Mouse (Mus musculus): ENCODE measurements around the gene Tmem214. TPM values are rescaled to one million over a fixed set of nuclear protein-coding genes. Genes with fewer than 3 reads are reported as not detected.
A peak's percentile ranks its signal among the peaks of the same experiment; 100 is the strongest.

Tmem214 gene
- total RNA-seq, 2 experiments from 2014 or later: 44.4 to 50.0 TPM

GRCm38 (mm10) chr5:30915974-30916433 is 48.2 kb downstream of the Tmem214 start:
- peak; percentile 90 for DNase-seq

DNA sequence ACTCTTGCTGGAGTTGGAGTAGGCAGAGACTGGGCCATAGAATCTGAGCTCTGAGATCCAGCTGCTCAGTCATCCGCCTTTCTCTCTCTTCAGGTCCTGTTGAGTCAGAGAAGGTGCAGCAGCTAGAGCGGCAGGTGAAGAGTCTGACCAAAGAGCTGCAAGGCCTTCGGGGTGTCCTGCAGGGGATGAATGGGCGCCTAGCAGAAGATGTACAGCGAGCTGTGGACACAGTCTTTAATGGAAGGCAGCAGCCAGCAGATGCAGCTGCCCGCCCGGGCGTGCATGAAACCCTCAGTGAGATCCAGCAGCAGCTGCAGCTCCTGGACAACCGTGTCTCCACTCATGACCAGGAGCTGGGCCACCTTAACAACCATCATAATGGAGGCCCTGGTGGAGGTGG is 49.0 kb downstream of the Tmem214 start:
- no peak for DNase-seq

GRCm38 (mm10) chr5:30917348-30917747 is 49.5 kb downstream of the Tmem214 start:
- DNase-seq: no peak

DNA sequence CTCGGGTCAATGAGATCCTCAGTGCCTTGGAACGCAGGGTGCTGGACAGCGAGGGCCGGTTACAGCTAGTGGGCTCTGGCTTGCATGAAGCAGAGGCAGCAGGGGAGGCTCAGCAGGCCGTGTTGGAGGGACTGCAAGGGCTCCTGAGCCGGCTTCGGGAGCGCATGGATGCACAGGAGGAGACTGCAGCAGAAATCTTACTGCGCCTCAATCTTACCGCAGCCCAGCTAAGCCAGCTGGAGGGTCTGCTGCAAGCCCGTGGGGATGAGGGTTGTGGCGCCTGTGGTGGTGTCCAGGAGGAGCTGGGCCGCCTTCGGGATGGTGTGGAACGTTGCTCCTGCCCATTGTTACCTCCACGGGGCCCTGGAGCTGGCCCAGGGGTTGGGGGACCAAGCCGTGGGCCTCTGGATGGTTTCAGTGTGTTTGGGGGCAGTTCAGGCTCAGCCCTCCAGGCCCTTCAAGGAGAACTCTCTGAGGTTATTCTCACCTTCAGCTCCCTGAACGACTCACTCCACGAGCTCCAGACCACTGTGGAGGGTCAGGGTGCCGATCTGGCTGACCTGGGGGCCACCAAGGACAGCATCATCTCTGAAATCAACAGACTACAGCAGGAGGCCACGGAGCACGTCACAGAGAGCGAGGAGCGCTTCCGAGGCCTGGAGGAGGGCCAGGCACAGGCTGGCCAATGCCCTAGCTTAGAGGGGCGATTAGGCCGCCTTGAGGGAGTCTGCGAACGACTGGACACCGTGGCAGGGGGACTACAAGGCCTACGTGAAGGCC is 50.3 kb downstream of the Tmem214 start:
- no peak for DNase-seq

DNA sequence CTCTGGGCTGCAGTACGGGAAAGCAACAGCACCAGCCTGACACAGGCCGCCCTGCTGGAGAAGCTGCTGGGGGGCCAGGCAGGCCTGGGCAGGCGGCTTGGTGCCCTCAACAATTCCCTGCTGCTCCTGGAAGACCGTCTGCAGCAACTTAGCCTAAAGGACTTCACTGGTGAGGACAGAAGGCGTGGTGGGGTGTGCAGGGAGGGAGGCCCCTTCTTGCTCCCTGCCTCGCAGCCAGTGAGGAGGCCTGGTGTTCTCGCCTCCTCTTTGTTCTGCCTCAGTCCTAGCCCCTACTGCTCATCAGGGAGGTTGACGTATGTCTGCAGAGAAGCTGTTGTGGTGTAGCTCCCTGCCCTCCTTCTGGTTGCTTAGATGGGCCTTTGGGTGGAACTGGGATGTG is 50.9 kb downstream of the Tmem214 start:
- no peak for DNase-seq

DNA sequence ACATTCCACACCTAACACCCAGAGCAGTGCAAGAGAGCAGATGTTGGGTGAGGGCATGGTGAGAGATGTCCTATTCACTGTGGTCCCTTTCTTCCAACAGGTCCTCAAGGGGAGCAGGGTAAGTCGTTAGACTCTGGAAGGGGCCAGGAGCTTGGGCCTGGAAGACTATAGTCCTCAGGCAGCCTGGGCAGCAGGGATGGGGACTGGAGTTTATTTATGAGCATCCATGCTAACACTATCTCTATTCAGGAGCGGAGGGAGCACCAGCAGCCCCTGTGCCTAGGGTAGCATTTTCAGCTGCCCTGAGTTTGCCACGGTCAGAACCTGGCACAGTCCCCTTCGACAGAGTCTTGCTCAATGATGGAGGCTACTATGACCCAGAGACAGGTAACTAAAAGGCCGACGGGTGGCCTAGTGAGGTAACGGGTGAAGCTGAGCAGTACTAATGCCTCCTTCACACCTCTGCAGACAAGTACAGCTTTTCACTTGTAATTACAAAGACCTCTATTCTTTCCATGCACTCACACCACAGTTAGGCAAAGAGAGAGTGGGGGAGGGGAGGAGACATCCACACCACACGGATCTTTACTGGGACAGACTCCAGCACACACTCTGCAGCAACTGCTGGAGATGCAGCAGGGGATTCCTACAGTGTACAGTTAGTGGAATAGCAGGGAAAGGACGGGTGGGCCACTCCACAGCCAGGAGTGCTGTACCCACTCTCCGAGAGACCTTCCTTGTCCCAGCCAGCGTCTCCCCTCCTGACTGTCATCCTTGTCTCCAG is 52.2 kb downstream of the Tmem214 start:
- DNase-seq: no peak

- DNase-seq: no peak
These were observed 52.8 kb downstream of the Tmem214 start for GRCm38 (mm10) chr5:30920621-30921020.

DNA sequence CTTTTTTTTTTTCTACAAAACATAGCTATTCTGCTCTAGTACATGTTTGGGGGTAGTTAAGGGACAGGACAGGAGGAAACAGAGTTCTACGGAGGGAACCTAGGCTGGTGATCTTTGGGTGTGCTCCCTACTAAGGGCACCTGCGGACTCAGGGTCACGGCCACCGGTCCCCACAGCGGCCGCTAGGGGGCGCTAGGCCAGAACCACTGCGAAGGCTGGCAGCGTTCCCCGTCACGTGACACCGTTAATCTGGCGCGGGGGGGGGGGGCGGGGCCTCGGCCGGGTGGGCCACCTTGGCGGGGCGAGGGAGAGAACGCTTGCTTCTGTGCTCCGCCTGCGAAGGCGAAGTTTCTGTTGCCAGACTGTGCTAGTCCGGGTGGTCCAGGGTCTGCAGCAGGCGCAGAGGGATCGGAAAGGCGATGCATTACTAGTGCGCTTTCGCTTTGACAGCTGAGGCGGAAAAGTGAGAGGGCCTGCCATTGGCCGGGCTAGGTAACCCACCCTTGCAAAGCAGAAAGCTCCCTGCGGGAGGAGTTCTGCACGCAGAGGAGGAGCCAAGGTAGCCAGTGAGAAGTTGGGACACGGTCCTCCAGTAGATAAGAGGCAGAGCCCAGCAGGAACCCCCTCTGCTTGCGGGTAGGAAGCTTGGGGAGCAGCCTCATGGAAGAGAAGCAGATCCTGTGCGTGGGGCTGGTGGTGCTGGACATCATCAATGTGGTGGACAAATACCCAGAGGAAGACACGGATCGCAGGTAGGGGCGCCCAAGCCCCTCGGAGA is 53.6 kb downstream of the Tmem214 start, which contains the start of gene Khk:
Gene Khk (plus strand): TSS at position 176 of the 778 bp plus-strand sequence.
- peak; percentile 96 for DNase-seq

GRCm38 (mm10) chr5:30922581-30923041 is 54.8 kb downstream of the Tmem214 start:
- DNase-seq: no peak

DNA sequence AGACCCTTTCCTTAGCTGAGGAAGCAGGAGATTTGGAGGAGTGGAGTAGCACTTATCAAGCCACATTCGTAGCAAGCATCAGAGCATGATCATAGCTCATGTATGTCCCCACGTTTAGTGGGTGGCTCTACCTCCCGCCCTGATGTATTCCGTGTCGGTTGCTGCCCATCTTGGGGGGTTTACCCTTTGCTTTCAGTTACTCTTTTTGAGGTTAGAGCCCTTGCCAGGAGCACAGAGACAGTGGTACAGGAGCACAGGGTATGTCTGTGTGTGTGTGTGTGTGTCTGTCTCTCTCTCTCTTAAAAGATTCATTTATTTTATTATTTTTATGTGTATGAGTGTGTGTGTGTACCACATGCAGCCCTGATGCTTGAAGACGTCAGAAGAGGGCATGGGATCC is 55.3 kb downstream of the Tmem214 start:
- DNase-seq: no peak

- no peak for DNase-seq
These were observed 56.8 kb downstream of the Tmem214 start for GRCm38 (mm10) chr5:30924614-30925013.

- no peak for DNase-seq
These were observed 57.4 kb downstream of the Tmem214 start for GRCm38 (mm10) chr5:30925217-30925616.

DNA sequence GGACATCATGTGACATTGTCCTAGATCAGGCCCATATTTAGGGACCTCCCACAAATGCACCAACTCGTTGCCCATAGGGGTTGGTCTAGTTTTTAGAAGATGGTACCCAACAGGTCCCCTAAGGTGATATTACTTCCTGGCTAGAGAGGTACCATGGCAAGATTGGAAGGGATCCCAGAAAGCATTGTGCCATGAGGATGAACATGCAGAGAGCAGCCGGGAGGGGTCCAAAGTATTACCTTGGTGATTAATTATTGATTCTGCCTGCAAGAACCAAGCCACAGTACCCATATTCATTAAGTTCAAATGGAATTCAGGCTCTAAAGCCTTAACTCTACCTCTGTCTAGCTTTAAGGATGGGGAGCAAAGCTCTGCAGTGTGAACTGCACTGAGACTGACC is 58.3 kb downstream of the Tmem214 start:
- no peak for DNase-seq

GRCm38 (mm10) chr5:30927945-30928529 is 60.2 kb downstream of the Tmem214 start:
- peak; percentile 27 for DNase-seq

Other genes starting within 250 kb of the Tmem214 start
- gene Slc35f6, start 220.1 kb upstream of the Tmem214 start, total RNA-seq (2021): 10 to 100 TPM; 35.1 to 38.5 TPM
- 100 to 1,000 TPM; 141 to 145 TPM for gene Cenpa, start 201.2 kb upstream of the Tmem214 start, total RNA-seq (2021)
- gene Dpysl5, start 156.4 kb upstream of the Tmem214 start, total RNA-seq (2021): 1 to 10 TPM; 1.6 to 2.0 TPM
- 10 to 100 TPM; 16.2 to 18.9 TPM for gene Mapre3, start 53.4 kb upstream of the Tmem214 start, total RNA-seq (2021)
- 10 to 100 TPM; 11.8 to 12.7 TPM for gene Agbl5, start 20.7 kb downstream of the Tmem214 start, total RNA-seq (2021)
- 100 to 1,000 TPM; 170 TPM for gene Ost4, start 39.8 kb downstream of the Tmem214 start, total RNA-seq (2021)
- gene Emilin1, start 45.4 kb downstream of the Tmem214 start, total RNA-seq (2021): 10 to 100 TPM; 83.4 to 93.2 TPM
- gene Khk, start 53.4 kb downstream of the Tmem214 start, total RNA-seq (2021): 1 to 10 TPM; 6.4 to 9.2 TPM
- under 1 TPM; 0.67 to 0.77 TPM for gene Cgref1, start 77.6 kb downstream of the Tmem214 start, total RNA-seq (2021)
- gene Preb, start 92.3 kb downstream of the Tmem214 start, total RNA-seq (2021): 10 to 100 TPM; 62.3 to 68.4 TPM
- under 1 TPM; 0.23 to 0.26 TPM for gene Tcf23, start 100.7 kb downstream of the Tmem214 start, total RNA-seq (2021)
- 10 to 100 TPM; 46.0 to 53.7 TPM for gene Atraid, start 180.3 kb downstream of the Tmem214 start, total RNA-seq (2021)
- 1 to 10 TPM; 7.0 to 7.2 TPM for gene Slc5a6, start 180.9 kb downstream of the Tmem214 start, total RNA-seq (2021)
- 10 to 100 TPM; 33.5 to 40.7 TPM for gene Cad, start 186.8 kb downstream of the Tmem214 start, total RNA-seq (2021)
- not detected for gene Dnajc5g, start 238.3 kb downstream of the Tmem214 start, total RNA-seq (2021)
- gene Slc30a3, start 240.2 kb downstream of the Tmem214 start, total RNA-seq (2021): under 1 TPM in 1 of 2 experiments, not detected in 1; 0.24 TPM
- 10 to 100 TPM; 33.4 to 35.6 TPM for gene Trim54, start 248.7 kb downstream of the Tmem214 start, total RNA-seq (2021)

Measured in heart, postnatal 4 days (tissue).